Mouse (Mus musculus) activated CD4-positive, CD25-positive, alpha-beta regulatory T cell, adult 4 months (primary cell): ENCODE measurements at regions not wholly inside any gene's neighbourhood (a gene's known extent, or its start where the extent isn't known, plus 50 kb on each side); places are given as distances from the start of the nearest gene placed in this dataset.

Experiments used
- ATAC-seq: one replicate; pipeline ENCODE4 v1.8.0; 2017

GRCm38 (mm10) chr12:32273474-32273873, 65.0 kb upstream of the Pik3cg start:
- ATAC-seq: no peak

- ATAC-seq: no peak
Observed at GRCm38 (mm10) chr12:32279861-32280260, 71.4 kb upstream of the Pik3cg start.

GRCm38 (mm10) chr12:32280309-32280708, 71.8 kb upstream of the Pik3cg start:
- no peak for ATAC-seq

GRCm38 (mm10) chr12:32282371-32283163, 74.1 kb upstream of the Pik3cg start:
- no peak for ATAC-seq

- peak; percentile 32 for ATAC-seq
Observed at GRCm38 (mm10) chr12:32285039-32285438, 76.6 kb upstream of the Pik3cg start.

- no peak for ATAC-seq
Observed at GRCm38 (mm10) chr12:32286652-32287051, 78.2 kb upstream of the Pik3cg start.

- no peak for ATAC-seq
Observed at GRCm38 (mm10) chr12:32291145-32291544, 82.7 kb upstream of the Pik3cg start.

- ATAC-seq: peak; percentile 75
Observed at GRCm38 (mm10) chr12:32291962-32292748, 83.7 kb upstream of the Pik3cg start.

- ATAC-seq: peak; percentile 43
Observed at GRCm38 (mm10) chr12:32292749-32293128, 84.3 kb upstream of the Pik3cg start.

GRCm38 (mm10) chr12:32297431-32297830, 81.1 kb upstream of the Ccdc71l start:
- ATAC-seq: no peak

GRCm38 (mm10) chr12:32299714-32300113, 78.8 kb upstream of the Ccdc71l start:
- no peak for ATAC-seq

GRCm38 (mm10) chr12:32305736-32306135, 72.8 kb upstream of the Ccdc71l start:
- ATAC-seq: no peak

- no peak for ATAC-seq
Observed at GRCm38 (mm10) chr12:32306326-32306725, 72.2 kb upstream of the Ccdc71l start.

- no peak for ATAC-seq
Observed at GRCm38 (mm10) chr12:32307280-32308006, 71.1 kb upstream of the Ccdc71l start.

GRCm38 (mm10) chr12:32315099-32315783, 63.3 kb upstream of the Ccdc71l start:
- no peak for ATAC-seq
